Mouse (Mus musculus) G1E (cell line): ENCODE results near the gene Papolb.

Source experiments
- CTCF ChIP-seq: IDR thresholded peaks from 2 replicates; pipeline ENCODE4 v1.5.1; 2012; ENCODE audit warnings: low read depth, low read length, inconsistent platforms, mixed read lengths
- GATA1 ChIP-seq: IDR thresholded peaks from 2 replicates; pipeline ENCODE4 v1.6.1; 2012; ENCODE audit warnings: borderline replicate concordance, low read length, inconsistent platforms, mixed read lengths

- TF ChIP-seq GATA1 (no peak), CTCF (no peak)
Observed at GRCm38 (mm10) chr5:142500918-142501317, 29.0 kb downstream of the Papolb start.
